Mouse (Mus musculus) lung, embryonic 14.5 days (tissue): ENCODE data around the gene Scnn1b. TPM values are rescaled to one million over a fixed set of nuclear protein-coding genes. Genes with fewer than 3 reads are reported as not detected.

Experiments used
- ATAC-seq: fragments of 200-750 bp; cut with Nextera tagmentation; 2 replicates; pipeline ENCODE4 v1.8.0; 2017; ENCODE audit warnings: mild to moderate bottlenecking, moderate TSS enrichment, moderate library complexity; ENCODE audit not compliant: insufficient read depth
- DNase-seq: peaks from one replicate; pipeline ENCODE4 v3.0.0-alpha.2; 2015
- H3K27ac ChIP-seq: fragments of 300-500 bp; sonication (generic); 2 replicates; pipeline ENCODE4 v1.5.1; 2014; ENCODE audit warnings: low read depth, mild to moderate bottlenecking, moderate library complexity
- H3K27me3 ChIP-seq: fragments of 300-500 bp; sonication (generic); 2 replicates; pipeline ENCODE4 v1.6.1; 2014; ENCODE audit warnings: low read length, control low read depth; ENCODE audit not compliant: insufficient read depth
- H3K36me3 ChIP-seq: fragments of 300-500 bp; sonication (generic); 2 replicates; pipeline ENCODE4 v1.6.1; 2014; ENCODE audit warnings: control low read depth; ENCODE audit not compliant: insufficient read depth
- H3K4me1 ChIP-seq: fragments of 300-500 bp; sonication (generic); 2 replicates; pipeline ENCODE4 v1.6.1; 2014; ENCODE audit warnings: antibody characterized with exemption, control low read depth; ENCODE audit not compliant: insufficient read depth
- H3K4me2 ChIP-seq: fragments of 300-500 bp; sonication (generic); 2 replicates; pipeline ENCODE4 v1.6.1; 2014; ENCODE audit warnings: mild to moderate bottlenecking
- H3K4me3 ChIP-seq: fragments of 300-500 bp; sonication (generic); 2 replicates; pipeline ENCODE4 v1.5.1; 2014; ENCODE audit warnings: low read depth, low read length
- H3K9ac ChIP-seq: fragments of 300-500 bp; sonication (generic); 2 replicates; pipeline ENCODE4 v1.6.1; 2014
- H3K9me3 ChIP-seq: fragments of 300-500 bp; sonication (generic); 2 replicates; pipeline ENCODE4 v1.6.1; 2016; ENCODE audit warnings: low read depth, low read length, control low read depth
- CTCF ChIP-seq: IDR thresholded peaks from 2 replicates; pipeline ENCODE4 v1.5.1; 2016; ENCODE audit warnings: antibody characterized with exemption, low read depth
- WGBS: fragments of 180-500 bp; shearing (Covaris S2); extraction: QIAGEN DNeasy Blood & Tissue Kit; methylation state at CpG from one replicate; pipeline ENCODE4 v1.1.7; 2014; 5-methylcytosine and 5-hydroxymethylcytosine counted together
- polyA plus RNA-seq: library from polyadenylated mRNA; unstranded; fragments of >200 nt; fragmentation: Nextera tagmentation; extraction: Ambion mirVana; gene quantifications from 2 replicates; pipeline ENCODE4 v1.2.1, GENCODE M21; 2014

Scnn1b gene
- polyA plus RNA-seq, 1 experiment from 2014 or later, result 4.4 TPM

DNA sequence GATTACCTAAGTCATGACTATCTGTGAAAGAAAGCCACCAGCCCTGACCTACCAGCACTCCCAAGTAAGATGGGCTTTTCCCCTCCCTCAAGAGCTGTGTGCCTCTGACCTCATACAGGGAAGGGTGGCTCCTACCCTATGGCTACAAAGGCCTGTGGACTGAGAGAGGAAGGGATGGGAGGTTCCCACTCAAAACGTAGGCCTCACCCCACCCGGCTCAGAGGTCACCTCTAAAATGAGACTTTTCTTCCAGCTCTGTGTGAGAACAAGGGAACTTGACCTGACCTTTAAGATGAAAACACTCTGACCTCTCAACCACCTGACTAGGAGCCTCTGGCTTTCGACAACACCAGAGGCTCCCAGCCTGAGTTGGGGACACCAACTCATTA is 97.7 kb downstream of the Scnn1b start:
- Histone ChIP-seq H3K27me3 (no peaks in the 10 kb centered on the region), H3K4me2 (no peak overlapping the region), H3K27ac (no peak overlapping the region), H3K9ac (no peak overlapping the region), H3K4me1 (no peaks in the 10 kb centered on the region), H3K4me3 (no peak overlapping the region), H3K36me3 (peaks cover 28% of the 10 kb centered on the region), H3K9me3 (no peaks in the 10 kb centered on the region)
- TF ChIP-seq CTCF, result no peak
- no peak for ATAC-seq
- 63% methylated on average over 3 of the region's 3 CpGs for WGBS
- no peak for DNase-seq

DNA sequence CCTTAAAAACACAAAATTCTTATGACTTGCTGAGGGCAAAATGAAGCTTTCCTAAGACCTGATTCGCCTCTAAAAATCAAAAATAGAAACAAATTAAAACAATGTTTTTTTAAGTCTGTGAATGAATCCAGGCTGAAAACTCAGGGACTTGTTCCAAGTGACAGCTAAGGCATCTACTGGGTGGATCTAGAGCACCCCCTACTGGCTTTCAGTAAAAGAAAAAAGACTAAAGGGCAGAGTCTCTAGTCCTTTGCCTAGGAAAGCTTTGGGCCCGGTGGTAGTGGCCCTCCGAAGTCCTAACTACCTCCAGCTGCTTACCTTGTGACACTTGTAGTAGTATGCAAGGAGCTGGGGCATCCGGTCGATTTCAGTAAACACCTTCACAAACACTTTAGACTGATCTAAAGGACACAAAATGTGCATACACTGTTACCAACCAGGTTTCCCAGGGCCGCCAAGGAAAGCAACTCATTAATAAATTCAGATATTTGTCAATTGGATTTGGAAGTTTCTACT is 99.1 kb downstream of the Scnn1b start:
- Histone ChIP-seq H3K9me3 (no peaks in the 10 kb centered on the region), H3K9ac (no peak overlapping the region), H3K27ac (no peak overlapping the region), H3K4me3 (no peak overlapping the region), H3K36me3 (peaks cover 32% of the 10 kb centered on the region), H3K27me3 (no peaks in the 10 kb centered on the region), H3K4me1 (no peaks in the 10 kb centered on the region), H3K4me2 (no peak overlapping the region)
- DNase-seq (peak; percentile 82), ATAC-seq (peak; percentile 14; the same call in 1 of the 2 replicates)
- peak; percentile 72 for TF ChIP-seq CTCF
- 61% methylated on average over 6 of the region's 6 CpGs for whole genome bisulfite sequencing

DNA sequence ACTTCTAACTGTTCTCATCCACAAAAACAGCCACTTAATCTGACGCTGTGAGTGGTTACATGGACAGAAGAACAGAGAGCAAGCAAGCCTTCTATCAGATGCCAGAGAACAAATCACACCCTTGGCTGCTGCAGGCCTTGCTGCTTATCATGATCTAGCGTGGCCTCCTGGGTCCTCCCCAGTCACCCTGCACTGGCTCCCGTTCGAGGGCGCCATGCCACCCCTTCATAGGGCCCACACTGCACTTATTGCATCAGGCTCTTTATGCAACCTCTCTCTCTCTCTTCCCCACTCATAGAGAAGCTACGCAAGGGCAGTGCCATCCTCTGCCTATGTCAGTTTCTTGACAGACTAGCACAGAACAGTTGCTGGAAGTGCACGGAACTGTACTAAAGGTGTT is 101.3 kb downstream of the Scnn1b start:
- 87% methylated on average over 7 of the region's 7 CpGs for WGBS
- no peak for TF ChIP-seq CTCF
- no peak for ATAC-seq

More for the DNA sequence above, 101.3 kb downstream of the Scnn1b start:
- H3K27me3 ChIP-seq, result no peaks in the 10 kb centered on the region
- H3K4me3 ChIP-seq, result no peak overlapping the region
- H3K9ac ChIP-seq, result no peak overlapping the region
- H3K36me3 ChIP-seq, result peaks cover 45% of the 10 kb centered on the region
- no peaks in the 10 kb centered on the region for H3K4me1 ChIP-seq
- no peaks in the 10 kb centered on the region for H3K9me3 ChIP-seq
- no peak for DNase-seq
- no peak overlapping the region for H3K27ac ChIP-seq
- H3K4me2 ChIP-seq, result no peak overlapping the region

Other genes starting within 250 kb of the Scnn1b start
- 3.2 and 3.5 TPM in 2 replicates for gene Usp31, start 157.8 kb upstream of the Scnn1b start, polyA plus RNA-seq
- gene Scnn1g, start 130.6 kb upstream of the Scnn1b start, polyA plus RNA-seq, result 6.4 and 9.9 TPM in 2 replicates
- gene Cog7, start 116.7 kb downstream of the Scnn1b start, polyA plus RNA-seq, result 23.1 and 23.2 TPM in 2 replicates
- 73.2 and 76.8 TPM in 2 replicates for gene Gga2, start 156.2 kb downstream of the Scnn1b start, polyA plus RNA-seq
- 80.8 and 83.1 TPM in 2 replicates for gene Ubfd1, start 202.1 kb downstream of the Scnn1b start, polyA plus RNA-seq
- 16.5 and 17.5 TPM in 2 replicates for gene Ears2, start 202.2 kb downstream of the Scnn1b start, polyA plus RNA-seq
- gene Ndufab1, start 236.8 kb downstream of the Scnn1b start, polyA plus RNA-seq, result 620 and 633 TPM in 2 replicates